Mouse (Mus musculus) E14TG2a.4 (cell line): ENCODE results near the gene Il3.

Experiments
- CTCF ChIP-seq: conservative IDR thresholded peaks from 2 replicates; pipeline ENCODE4 v1.5.1; 2014; ENCODE audit warnings: low read length
- NANOG ChIP-seq: IDR thresholded peaks from 2 replicates; pipeline ENCODE4 v1.6.1; 2014; ENCODE audit warnings: borderline replicate concordance, low read length, mixed read lengths
- POU5F1 ChIP-seq: IDR thresholded peaks from 2 replicates; pipeline ENCODE4 v1.6.1; 2014; ENCODE audit warnings: low read length, borderline replicate concordance

DNA sequence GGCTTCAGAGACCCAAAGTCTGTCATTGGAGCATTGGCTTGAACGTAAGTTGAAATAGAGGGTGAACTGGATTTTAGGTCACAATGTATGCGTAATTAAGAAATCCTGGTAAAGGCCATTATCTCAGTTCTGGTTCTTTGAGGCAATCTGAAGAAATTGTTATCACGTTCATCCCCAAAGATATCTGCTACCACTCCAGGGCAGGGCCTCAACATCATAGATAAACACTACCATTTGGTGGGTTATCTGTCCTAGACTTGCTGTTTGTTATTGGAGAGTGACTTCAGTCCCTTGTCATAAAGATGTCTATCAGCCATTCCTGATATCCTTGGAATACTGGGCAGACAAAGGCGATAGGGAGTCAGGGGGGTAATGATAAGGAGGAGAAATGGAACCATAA is 28.9 kb upstream of the Il3 start:
- no peak for TF ChIP-seq POU5F1
- TF ChIP-seq CTCF: no peak
- no peak for TF ChIP-seq NANOG
